Mouse (Mus musculus) embryonic fibroblast, embryonic 13.5 days (primary cell): ENCODE measurements around the gene Chit1.

Experiments used
- CTCF ChIP-seq: IDR thresholded peaks from 2 replicates; pipeline ENCODE4 v1.5.1; 2011; ENCODE audit warnings: mild to moderate bottlenecking, control low read depth, low read length, moderate library complexity, borderline replicate concordance; ENCODE audit not compliant: insufficient read depth
- POLR2A ChIP-seq: IDR thresholded peaks from 2 replicates; pipeline ENCODE4 v1.6.1; 2011; ENCODE audit warnings: low read depth, mild to moderate bottlenecking, control low read depth, low read length, moderate library complexity

DNA sequence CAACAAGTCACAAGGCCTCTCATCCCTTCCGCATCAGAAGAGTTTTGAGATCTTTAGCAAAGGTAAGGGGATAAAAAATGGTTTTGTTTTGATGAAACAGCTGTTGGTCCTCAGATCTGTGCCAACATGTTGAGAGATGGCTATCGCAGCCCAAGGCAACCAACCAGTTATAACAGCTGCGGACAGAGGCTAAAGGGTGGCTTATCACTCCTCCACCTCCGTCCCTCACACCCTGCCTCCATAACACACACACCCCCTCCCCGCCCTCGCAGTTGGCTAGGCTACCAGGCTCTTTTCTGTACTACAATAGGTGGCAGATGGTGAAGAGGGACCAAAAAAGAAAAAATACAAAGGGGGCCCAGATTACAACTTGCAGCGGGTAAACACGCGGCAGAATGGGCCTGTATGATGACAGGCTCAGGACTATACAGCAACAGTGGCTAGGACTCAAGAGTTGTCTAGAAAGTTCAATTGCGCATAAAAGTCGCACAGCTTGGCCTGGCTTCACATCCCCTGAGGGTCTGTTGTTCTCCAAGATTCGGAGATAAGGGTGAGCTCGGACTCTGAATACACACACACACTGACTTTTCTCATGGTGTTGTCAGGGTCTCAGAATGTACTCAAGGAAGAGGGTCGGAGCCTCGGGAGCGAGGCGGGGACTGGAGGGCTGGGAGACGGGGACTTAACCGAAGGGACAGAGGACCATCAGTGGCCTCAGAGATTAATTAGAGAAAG, 32.8 kb upstream of the Chit1 start:
- TF ChIP-seq POLR2A: peak; percentile 48; the same call in 1 of the 2 replicates
- TF ChIP-seq CTCF: no peak
